In the genomic region with DNA sequence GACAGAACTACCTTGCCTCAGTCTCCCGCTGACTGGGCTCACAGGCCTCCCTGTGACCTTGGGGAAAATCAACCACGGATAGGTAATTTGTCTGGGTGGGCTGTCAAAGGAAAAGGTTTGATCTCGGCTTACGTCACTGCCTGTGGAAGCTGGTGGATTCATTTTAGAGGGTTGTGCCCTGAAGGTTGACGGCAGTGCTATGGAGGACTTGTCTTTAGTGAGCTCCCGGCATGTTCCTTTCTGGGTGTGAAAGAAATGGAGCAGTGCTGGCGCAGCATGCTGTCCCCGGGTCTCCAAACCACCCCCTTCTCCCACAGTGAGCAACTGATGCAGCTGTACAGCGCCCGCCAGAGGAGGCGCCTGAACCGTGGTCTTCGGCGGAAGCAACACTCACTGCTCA, we compare ENCODE assay signal across 8 mouse cellular contexts. TPM values are rescaled to one million over a fixed set of nuclear protein-coding genes. Genes with fewer than 3 reads are reported as not detected.
DNase-seq lines count a peak whose midpoint lies in the region; ATAC-seq and TF ChIP-seq lines count a peak whose summit lies in the region.

No protein-coding gene starts in this region.

- H3K36me3 ChIP-seq in kidney, embryonic 15.5 days = peaks cover 33% of the 10 kb centered on the region
- H3K36me3 ChIP-seq in MEL (ENCODE audit: control insufficient read depth in 1 of 2, insufficient read depth in 2 of 2, low read length in 2 of 2) = peaks cover 6 to 9% of the 10 kb centered on the region in 2 experiments; a peak in 3 of 4 replicates
- peaks cover 25% of the 10 kb centered on the region for H3K36me3 ChIP-seq in forebrain, postnatal 0 days (ENCODE audit: insufficient read depth)
- H3K36me3 ChIP-seq in midbrain, embryonic 13.5 days = peaks cover 29% of the 10 kb centered on the region

- H3K79me2 ChIP-seq in MEL (ENCODE audit: control insufficient read depth, insufficient read depth, low read length, poor library complexity) = peaks cover 19% of the 10 kb centered on the region

- no peak for TF ChIP-seq EP300 in MEL (IDR thresholded peaks at IDR 0.05; ENCODE audit: low read depth in 1 of 2, low read length in 2 of 2)

- peak overlapping the region; percentile 79 for H3K4me2 ChIP-seq in kidney, embryonic 15.5 days
- peak overlapping the region; percentile 86 for H3K4me2 ChIP-seq in forebrain, postnatal 0 days (ENCODE audit: low read depth)
- peak overlapping the region; percentile 99 for H3K4me2 ChIP-seq in midbrain, embryonic 13.5 days (replicated peaks)

- DNase-seq in kidney, adult 11 months = no peak
- peak; percentile 56 for DNase-seq in MEL (ENCODE audit: low read depth, low spot score)
- no peak for DNase-seq in forebrain, postnatal 0 days
- DNase-seq in layer of hippocampus, adult 9-11 months = no peak
- no peak for DNase-seq in spleen, adult 18-20 months
- DNase-seq in spleen, adult 12 weeks (ENCODE audit: low spot score) = no peak

- no peak for TF ChIP-seq RAD21 in MEL (IDR thresholded peaks at IDR 0.05; ENCODE audit: low read depth, low read length)

- H3K27ac ChIP-seq in kidney, embryonic 15.5 days = peak overlapping the region; percentile 91
- peak overlapping the region; percentile 88 for H3K27ac ChIP-seq in MEL (ENCODE audit: control insufficient read depth, low read depth, low read length)
- H3K27ac ChIP-seq in forebrain, postnatal 0 days (ENCODE audit: low read depth, low read length) = 0 out of 2 replicates have a peak overlapping the region, but pooled peaks have one; percentile 95
- H3K27ac ChIP-seq in midbrain, embryonic 13.5 days = peak overlapping the region; percentile 93; the same call in 1 of the 2 replicates

- peaks cover 19% of the 10 kb centered on the region for H3K27me3 ChIP-seq in kidney, embryonic 15.5 days
- H3K27me3 ChIP-seq in MEL (ENCODE audit: control insufficient read depth in 1 of 2, insufficient read depth in 2 of 2, low read length in 2 of 2) = no peaks in the 10 kb centered on the region
- H3K27me3 ChIP-seq in forebrain, postnatal 0 days (ENCODE audit: insufficient read depth, low read length) = no peaks in the 10 kb centered on the region
- no peaks in the 10 kb centered on the region for H3K27me3 ChIP-seq in midbrain, embryonic 13.5 days

- 24% methylated on average over 14 of the region's 14 CpGs for WGBS in kidney, embryonic 15.5 days
- WGBS in forebrain, postnatal 0 days = 20% methylated on average over 14 of the region's 14 CpGs
- 28% methylated on average over 14 of the region's 14 CpGs for WGBS in midbrain, embryonic 13.5 days

- peak; percentile 1 to 23; a peak in 1 of 4 replicates for TF ChIP-seq POLR2A in MEL (IDR thresholded peaks at IDR 0.05; ENCODE audit: control insufficient read depth in 1 of 2, insufficient read depth in 1 of 2, low read depth in 1 of 2, low read length in 2 of 2, poor library complexity in 1 of 2)

- H3K4me3 ChIP-seq in kidney, embryonic 15.5 days (replicated peaks) = peak overlapping the region; percentile 91
- H3K4me3 ChIP-seq in MEL (ENCODE audit: control insufficient read depth in 1 of 2, insufficient read depth in 1 of 2, low read depth in 2 of 2, low read length in 2 of 2) = peak overlapping the region; percentile 75 to 95
- peak overlapping the region; percentile 81 for H3K4me3 ChIP-seq in forebrain, postnatal 0 days (ENCODE audit: low read depth, low read length)
- peak overlapping the region; percentile 97 for H3K4me3 ChIP-seq in midbrain, embryonic 13.5 days (replicated peaks)

- H3K9ac ChIP-seq in kidney, embryonic 15.5 days = peak overlapping the region; percentile 99
- H3K9ac ChIP-seq in MEL (ENCODE audit: control insufficient read depth, low read depth, low read length, poor library complexity, severe bottlenecking) = peak overlapping the region; percentile 98
- H3K9ac ChIP-seq in forebrain, postnatal 0 days = peak overlapping the region; percentile 99
- H3K9ac ChIP-seq in midbrain, embryonic 13.5 days (replicated peaks) = peak overlapping the region; percentile 99

- TF ChIP-seq CTCF in MEL (IDR thresholded peaks at IDR 0.05 in 2 of 3, conservative IDR thresholded peaks at IDR 0.05 in 1 of 3; ENCODE audit: control insufficient read depth in 1 of 3, insufficient read depth in 1 of 3, low read depth in 2 of 3, low read length in 3 of 3, poor library complexity in 1 of 3, severe bottlenecking in 1 of 3) = peak in 2 of 3 experiments; percentile 6 to 19; a peak in 2 of 6 replicates
- peak; percentile 31 for TF ChIP-seq CTCF in forebrain, postnatal 0 days (IDR thresholded peaks at IDR 0.05; ENCODE audit: low read depth)

- peaks cover 43% of the 10 kb centered on the region for H3K4me1 ChIP-seq in kidney, embryonic 15.5 days
- H3K4me1 ChIP-seq in MEL (ENCODE audit: control insufficient read depth in 1 of 2, insufficient read depth in 2 of 2, low read length in 2 of 2) = peaks cover 0 to 23% of the 10 kb centered on the region in 2 experiments; a peak in 2 of 4 replicates
- peaks cover 29% of the 10 kb centered on the region for H3K4me1 ChIP-seq in forebrain, postnatal 0 days (ENCODE audit: insufficient read depth)
- H3K4me1 ChIP-seq in midbrain, embryonic 13.5 days (replicated peaks) = peaks cover 57% of the 10 kb centered on the region

- ATAC-seq in kidney, embryonic 15.5 days (replicated peaks; ENCODE audit: low FRiP score) = no peak
- ATAC-seq in forebrain, postnatal 0 days = no peak
- ATAC-seq in midbrain, embryonic 13.5 days = no peak

- H3K9me3 ChIP-seq in kidney, embryonic 15.5 days (replicated peaks) = no peaks in the 10 kb centered on the region
- H3K9me3 ChIP-seq in MEL (replicated peaks; ENCODE audit: insufficient read depth, low read length) = no peaks in the 10 kb centered on the region
- no peaks in the 10 kb centered on the region for H3K9me3 ChIP-seq in forebrain, postnatal 0 days (ENCODE audit: low read length)
- H3K9me3 ChIP-seq in midbrain, embryonic 13.5 days = no peaks in the 10 kb centered on the region

TF ChIP-seq in MEL, 35 proteins besides CTCF, POLR2A, EP300 and RAD21 (continues in another document):
- no peak for TF ChIP-seq KAT2A (conservative IDR thresholded peaks at IDR 0.05; ENCODE audit: low read depth, low read length)
- peak; percentile 31; the same call in 1 of the 2 replicates for TF ChIP-seq SIN3A (IDR thresholded peaks at IDR 0.05; ENCODE audit: low read length)
- TF ChIP-seq POLR2AphosphoS2 (IDR thresholded peaks at IDR 0.05; ENCODE audit: low read length) = peak; percentile 64; the same call in 1 of the 2 replicates
- no peak for TF ChIP-seq SMC3 (IDR thresholded peaks at IDR 0.05; ENCODE audit: low read depth, low read length)
- TF ChIP-seq ZMIZ1 (IDR thresholded peaks at IDR 0.05; ENCODE audit: low read depth, low read length) = no peak
- peak; percentile 35; the same call in 1 of the 2 replicates for TF ChIP-seq CHD1 (IDR thresholded peaks at IDR 0.05; ENCODE audit: low read depth, low read length)
- TF ChIP-seq MXI1 (IDR thresholded peaks at IDR 0.05; ENCODE audit: low read depth, low read length) = 0 out of 2 replicates have a peak, but pooled peaks have one; percentile 25

RNA-seq across cellular contexts. Expression of gene Rps15, which starts 1.1 kb away (rescaled TPM):
- polyA plus RNA-seq in kidney, embryonic 15.5 days (2015; fragmentation: Nextera tagmentation; extraction: Ambion mirVana) = 1,002 and 1,019 TPM in 2 replicates
- total RNA-seq in MEL (2012; rRNA removed) = 3,963 and 4,320 TPM in 2 replicates
- 1,000 to 10,000 TPM; 1,331 to 3,905 TPM for polyA plus RNA-seq in MEL (2012; ENCODE audit: insufficient read depth in 1 of 2, insufficient read length in 2 of 2, low read depth in 1 of 2, low replicate concordance in 2 of 2, missing spikeins in 1 of 2)
- 1,181 and 1,718 TPM in 2 replicates for total RNA-seq in forebrain, postnatal 0 days (2014; rRNA removed)
- 681 and 897 TPM in 2 replicates for polyA plus RNA-seq in forebrain, postnatal 0 days (2015; fragmentation: Nextera tagmentation; extraction: Ambion mirVana)
- 631 and 653 TPM in 2 replicates for polyA plus RNA-seq in midbrain, embryonic 13.5 days (2015; fragmentation: Nextera tagmentation; extraction: Ambion mirVana)

RNA-seq across cellular contexts. Expression of gene Apc2, which starts 2.5 kb away (rescaled TPM):
- 1.6 and 2.4 TPM in 2 replicates for polyA plus RNA-seq in kidney, embryonic 15.5 days (2015; fragmentation: Nextera tagmentation; extraction: Ambion mirVana)
- total RNA-seq in MEL (2012; rRNA removed) = 0.39 and 0.58 TPM in 2 replicates
- polyA plus RNA-seq in MEL (2012; ENCODE audit: insufficient read depth in 1 of 2, insufficient read length in 2 of 2, low read depth in 1 of 2, low replicate concordance in 2 of 2, missing spikeins in 1 of 2) = 1 to 10 TPM in 1 of 2 experiments, not detected in 1; 1.2 TPM
- total RNA-seq in forebrain, postnatal 0 days (2014; rRNA removed) = 309 and 328 TPM in 2 replicates
- 85.3 and 112 TPM in 2 replicates for polyA plus RNA-seq in forebrain, postnatal 0 days (2015; fragmentation: Nextera tagmentation; extraction: Ambion mirVana)
- 182 and 209 TPM in 2 replicates for polyA plus RNA-seq in midbrain, embryonic 13.5 days (2015; fragmentation: Nextera tagmentation; extraction: Ambion mirVana)

RNA-seq across cellular contexts. Expression of gene 2310011J03Rik, which starts 27.0 kb away (rescaled TPM):
- 49.5 and 52.7 TPM in 2 replicates for polyA plus RNA-seq in kidney, embryonic 15.5 days (2015; fragmentation: Nextera tagmentation; extraction: Ambion mirVana)
- total RNA-seq in MEL (2012; rRNA removed) = 68.9 and 81.5 TPM in 2 replicates
- 10 to 100 TPM in 1 of 2 experiments, not detected in 1; 65.7 TPM for polyA plus RNA-seq in MEL (2012; ENCODE audit: insufficient read depth in 1 of 2, insufficient read length in 2 of 2, low read depth in 1 of 2, low replicate concordance in 2 of 2, missing spikeins in 1 of 2)
- total RNA-seq in forebrain, postnatal 0 days (2014; rRNA removed) = 19.2 and 22.8 TPM in 2 replicates
- 32.4 and 35.6 TPM in 2 replicates for polyA plus RNA-seq in forebrain, postnatal 0 days (2015; fragmentation: Nextera tagmentation; extraction: Ambion mirVana)
- 27.8 and 33.4 TPM in 2 replicates for polyA plus RNA-seq in midbrain, embryonic 13.5 days (2015; fragmentation: Nextera tagmentation; extraction: Ambion mirVana)

RNA-seq across cellular contexts. Expression of gene Dazap1, which starts 32.0 kb away (rescaled TPM):
- polyA plus RNA-seq in kidney, embryonic 15.5 days (2015; fragmentation: Nextera tagmentation; extraction: Ambion mirVana) = 56.3 and 58.5 TPM in 2 replicates
- 159 and 166 TPM in 2 replicates for total RNA-seq in MEL (2012; rRNA removed)
- 100 to 1,000 TPM in 1 of 2 experiments, not detected in 1; 236 TPM for polyA plus RNA-seq in MEL (2012; ENCODE audit: insufficient read depth in 1 of 2, insufficient read length in 2 of 2, low read depth in 1 of 2, low replicate concordance in 2 of 2, missing spikeins in 1 of 2)
- 120 and 122 TPM in 2 replicates for total RNA-seq in forebrain, postnatal 0 days (2014; rRNA removed)
- polyA plus RNA-seq in forebrain, postnatal 0 days (2015; fragmentation: Nextera tagmentation; extraction: Ambion mirVana) = 42.4 and 46.1 TPM in 2 replicates
- polyA plus RNA-seq in midbrain, embryonic 13.5 days (2015; fragmentation: Nextera tagmentation; extraction: Ambion mirVana) = 62.9 and 66.1 TPM in 2 replicates

RNA-seq across cellular contexts. Expression of gene Gamt, which starts 32.5 kb away (rescaled TPM):
- 34.2 and 37.0 TPM in 2 replicates for polyA plus RNA-seq in kidney, embryonic 15.5 days (2015; fragmentation: Nextera tagmentation; extraction: Ambion mirVana)
- total RNA-seq in MEL (2012; rRNA removed) = 4.1 and 6.0 TPM in 2 replicates
- polyA plus RNA-seq in MEL (2012; ENCODE audit: insufficient read depth in 1 of 2, insufficient read length in 2 of 2, low read depth in 1 of 2, low replicate concordance in 2 of 2, missing spikeins in 1 of 2) = 1 to 10 TPM in 1 of 2 experiments, not detected in 1; 8.4 TPM
- 15.2 and 18.2 TPM in 2 replicates for total RNA-seq in forebrain, postnatal 0 days (2014; rRNA removed)
- polyA plus RNA-seq in forebrain, postnatal 0 days (2015; fragmentation: Nextera tagmentation; extraction: Ambion mirVana) = 20.8 and 21.8 TPM in 2 replicates
- 20.9 and 22.3 TPM in 2 replicates for polyA plus RNA-seq in midbrain, embryonic 13.5 days (2015; fragmentation: Nextera tagmentation; extraction: Ambion mirVana)

Comparison
In these comparisons a context has a peak if more than half of its experiments do, and no peak if none do; other contexts are left out.
1. RNA of gene Apc2, which starts 2.5 kb away (polyA plus RNA-seq): 182 to 209 TPM in midbrain, embryonic 13.5 days and 85.3 to 112 TPM in forebrain, postnatal 0 days; 1.6 to 2.4 TPM in kidney, embryonic 15.5 days and 1.2 TPM in MEL; every median in the first group is over 10 times any median in the second.
2. Peak in every context shown above with its lines, with median percentiles within 50 percentile points of each other: H3K27ac ChIP-seq, H3K4me2 ChIP-seq, H3K4me3 ChIP-seq and H3K9ac ChIP-seq.